Mouse (Mus musculus) myocyte (in vitro differentiated cells): Measurements from ENCODE around the gene Zfp414.

Source experiments
- CEBPB ChIP-seq: IDR thresholded peaks from 2 replicates; pipeline ENCODE4 v1.6.1; 2011; ENCODE audit warnings: mild to moderate bottlenecking, moderate library complexity; ENCODE audit not compliant: poor library complexity, insufficient read depth, severe bottlenecking
- E2F4 ChIP-seq: IDR thresholded peaks from one replicate; pipeline ENCODE4 v1.6.1; 2011; ENCODE audit warnings: mild to moderate bottlenecking, control low read depth, moderate library complexity; ENCODE audit not compliant: insufficient read depth
- MAX ChIP-seq: IDR thresholded peaks from one replicate; pipeline ENCODE4 v1.6.1; 2011; ENCODE audit warnings: low read depth, mild to moderate bottlenecking, control low read depth
- MYOD1 ChIP-seq, 3 experiments: IDR thresholded peaks; one replicate each; pipeline ENCODE4 v1.6.1; 2011; ENCODE audit warnings: control low read depth in 2 of 3, low read depth in 2 of 3, mild to moderate bottlenecking in 2 of 3, moderate library complexity in 1 of 3; ENCODE audit not compliant: insufficient read length in 2 of 3, control insufficient read depth in 1 of 3
- MYOG ChIP-seq, 3 experiments: IDR thresholded peaks; one replicate each; pipeline ENCODE4 v1.6.1; 2011; ENCODE audit warnings: control low read depth in 2 of 3, low read depth in 2 of 3, mild to moderate bottlenecking in 2 of 3; ENCODE audit not compliant: insufficient read length in 2 of 3, control insufficient read depth in 1 of 3, insufficient read depth in 1 of 3
- POLR2A ChIP-seq: IDR thresholded peaks from one replicate; pipeline ENCODE4 v1.6.1; 2011; ENCODE audit warnings: low read depth, mild to moderate bottlenecking, control low read depth, moderate library complexity; ENCODE audit not compliant: insufficient read length
- POLR2AphosphoS2 ChIP-seq: IDR thresholded peaks from one replicate; pipeline ENCODE4 v1.6.1; 2011; ENCODE audit warnings: low read depth, control low read depth; ENCODE audit not compliant: insufficient read length
- SRF ChIP-seq: IDR thresholded peaks from one replicate; pipeline ENCODE4 v1.6.1; 2011; ENCODE audit warnings: low read depth; ENCODE audit not compliant: control insufficient read depth, insufficient read length
- TCF12 ChIP-seq: IDR thresholded peaks from one replicate; pipeline ENCODE4 v1.6.1; 2011; ENCODE audit warnings: mild to moderate bottlenecking, control low read depth; ENCODE audit not compliant: poor library complexity, insufficient read depth, severe bottlenecking
- TCF3 ChIP-seq: IDR thresholded peaks from one replicate; pipeline ENCODE4 v1.6.1; 2011; ENCODE audit warnings: low read depth, control low read depth; ENCODE audit not compliant: insufficient read length
- USF1 ChIP-seq: IDR thresholded peaks from one replicate; pipeline ENCODE4 v1.6.1; 2011; ENCODE audit warnings: low read depth, mild to moderate bottlenecking, control low read depth, moderate library complexity

GRCm38 (mm10) chr17:33598506-33598905 lies 30.4 kb upstream of the Zfp414 start:
- TF ChIP-seq SRF (no peak), POLR2A (no peak), POLR2AphosphoS2 (no peak), MYOG (IDR thresholded peaks at IDR 0.05; ENCODE audit: control insufficient read depth in 1 of 3, insufficient read depth in 1 of 3, insufficient read length in 2 of 3, low read depth in 2 of 3) (no peak), USF1 (no peak), MAX (no peak), TCF12 (no peak), MYOD1 (IDR thresholded peaks at IDR 0.05; ENCODE audit: control insufficient read depth in 1 of 3, insufficient read length in 2 of 3, low read depth in 2 of 3) (no peak), E2F4 (no peak), TCF3 (no peak), CEBPB (no peak)
